Mouse (Mus musculus) c-Kit-positive CD71-negative TER-119-negative erythroid progenitor cells, embryonic 14.5 days (primary cell): Measurements from ENCODE around the gene Gm1043.

Experiments used
- DNase-seq: peaks from one replicate; pipeline ENCODE4 v3.0.0-alpha.2; 2013; ENCODE audit warnings: low read depth

Gene Gm1043

GRCm38 (mm10) chr5:37117126-37117525 is 32.0 kb downstream of the Gm1043 start:
- no peak for DNase-seq

- DNase-seq = peak; percentile 8
These were observed 33.1 kb downstream of the Gm1043 start for GRCm38 (mm10) chr5:37118242-37118641.

GRCm38 (mm10) chr5:37121186-37121680 is 36.1 kb downstream of the Gm1043 start:
- no peak for DNase-seq

GRCm38 (mm10) chr5:37131841-37132240 is 46.7 kb downstream of the Gm1043 start:
- DNase-seq = peak; percentile 17

GRCm38 (mm10) chr5:37141745-37142144 is 56.6 kb downstream of the Gm1043 start:
- DNase-seq = no peak

GRCm38 (mm10) chr5:37147536-37147935 is 62.4 kb downstream of the Gm1043 start:
- peak; percentile 8 for DNase-seq

- no peak for DNase-seq
These were observed 65.5 kb downstream of the Gm1043 start for GRCm38 (mm10) chr5:37150650-37151049.

- DNase-seq = no peak
These were observed 69.3 kb downstream of the Gm1043 start for GRCm38 (mm10) chr5:37154472-37154871.

- no peak for DNase-seq
These were observed 73.2 kb downstream of the Gm1043 start for GRCm38 (mm10) chr5:37158408-37158807.

GRCm38 (mm10) chr5:37162871-37163781 is 78.0 kb downstream of the Gm1043 start:
- DNase-seq = peak; percentile 25

GRCm38 (mm10) chr5:37176466-37176865 is 91.3 kb downstream of the Gm1043 start:
- no peak for DNase-seq

GRCm38 (mm10) chr5:37177061-37177460 is 91.9 kb downstream of the Gm1043 start:
- no peak for DNase-seq

- DNase-seq = no peak
These were observed 93.6 kb downstream of the Gm1043 start for GRCm38 (mm10) chr5:37178811-37179210.

GRCm38 (mm10) chr5:37179872-37180271 is 94.7 kb downstream of the Gm1043 start:
- DNase-seq = no peak

- DNase-seq = no peak
These were observed 95.5 kb downstream of the Gm1043 start for GRCm38 (mm10) chr5:37180624-37181023.

GRCm38 (mm10) chr5:37184605-37185004 is 99.4 kb downstream of the Gm1043 start:
- DNase-seq = no peak

GRCm38 (mm10) chr5:37190378-37190777 is 105.2 kb downstream of the Gm1043 start:
- DNase-seq = no peak

- no peak for DNase-seq
These were observed 111.0 kb downstream of the Gm1043 start for GRCm38 (mm10) chr5:37196196-37196595.

GRCm38 (mm10) chr5:37196666-37197250 is 111.6 kb downstream of the Gm1043 start:
- DNase-seq = no peak

GRCm38 (mm10) chr5:37197423-37197822 is 112.3 kb downstream of the Gm1043 start:
- no peak for DNase-seq

GRCm38 (mm10) chr5:37198011-37198688 is 113.0 kb downstream of the Gm1043 start:
- no peak for DNase-seq

- no peak for DNase-seq
These were observed 117.1 kb downstream of the Gm1043 start for GRCm38 (mm10) chr5:37202285-37202684.

GRCm38 (mm10) chr5:37204886-37205285 is 119.7 kb downstream of the Gm1043 start:
- DNase-seq = no peak
